In genomic region chr2:120397951-120398350, GRCm38 (mm10) we compare ENCODE assay signal across 28 mouse cellular contexts. TPM values are rescaled to one million over a fixed set of nuclear protein-coding genes. Genes with fewer than 3 reads are reported as not detected.
A peak's percentile ranks its signal among the peaks of the same experiment; 100 is the strongest.
DNase-seq lines count a peak whose midpoint lies in the region; ATAC-seq and TF ChIP-seq lines count a peak whose summit lies in the region.
"Had no signal": no experiment of that assay in that cellular context is flagged by ENCODE, and none has a peak within 500 bp of the region (broad histone marks: within the 10 kb centered on the region; RNA-seq: fewer than 3 reads in every experiment).

No protein-coding gene starts in this region.

- H3K9ac ChIP-seq in kidney, embryonic 16.5 days (replicated peaks; ENCODE audit: low read length): no peak overlapping the region
- no peak overlapping the region for H3K9ac ChIP-seq in forebrain, postnatal 0 days
- H3K9ac ChIP-seq: embryonic facial prominence, embryonic 12.5 days; embryonic facial prominence, embryonic 15.5 days; heart, embryonic 12.5 days; heart, embryonic 15.5 days; hindbrain, embryonic 13.5 days had no signal

- H3K27ac ChIP-seq in kidney, embryonic 16.5 days (ENCODE audit: low read length): no peak overlapping the region
- H3K27ac ChIP-seq in forebrain, postnatal 0 days (ENCODE audit: low read depth, low read length): no peak overlapping the region
- no peak overlapping the region for H3K27ac ChIP-seq in heart, embryonic 10.5 days
- H3K27ac ChIP-seq: embryonic facial prominence, embryonic 12.5 days; embryonic facial prominence, embryonic 15.5 days; heart, embryonic 15.5 days; hindbrain, embryonic 10.5 days; hindbrain, embryonic 13.5 days had no signal

- no peak for TF ChIP-seq CTCF in forebrain, postnatal 0 days (IDR thresholded peaks at IDR 0.05; ENCODE audit: low read depth)

- H3K9me3 ChIP-seq in kidney, embryonic 16.5 days (ENCODE audit: low read length): no peaks in the 10 kb centered on the region
- no peaks in the 10 kb centered on the region for H3K9me3 ChIP-seq in forebrain, postnatal 0 days (ENCODE audit: low read length)
- no peaks in the 10 kb centered on the region for H3K9me3 ChIP-seq in heart, embryonic 10.5 days
- H3K9me3 ChIP-seq: embryonic facial prominence, embryonic 12.5 days; embryonic facial prominence, embryonic 15.5 days; G1E; heart, embryonic 12.5 days; heart, embryonic 15.5 days; hindbrain, embryonic 10.5 days; hindbrain, embryonic 13.5 days had no signal

- no peaks in the 10 kb centered on the region for H3K27me3 ChIP-seq in kidney, embryonic 16.5 days (ENCODE audit: insufficient read depth, low read length)
- no peaks in the 10 kb centered on the region for H3K27me3 ChIP-seq in forebrain, postnatal 0 days (ENCODE audit: insufficient read depth, low read length)
- H3K27me3 ChIP-seq in heart, embryonic 10.5 days (ENCODE audit: insufficient read depth, poor library complexity, severe bottlenecking): no peaks in the 10 kb centered on the region
- H3K27me3 ChIP-seq: CH12.LX; embryonic facial prominence, embryonic 12.5 days; embryonic facial prominence, embryonic 15.5 days; heart, embryonic 12.5 days; heart, embryonic 15.5 days; hindbrain, embryonic 13.5 days; Patski had no signal

- no peak overlapping the region for H3K4me2 ChIP-seq in kidney, embryonic 16.5 days (replicated peaks; ENCODE audit: low read depth, low read length)
- no peak overlapping the region for H3K4me2 ChIP-seq in forebrain, postnatal 0 days (ENCODE audit: low read depth)
- H3K4me2 ChIP-seq: embryonic facial prominence, embryonic 12.5 days; embryonic facial prominence, embryonic 15.5 days; heart, embryonic 12.5 days; heart, embryonic 15.5 days; hindbrain, embryonic 13.5 days had no signal

- WGBS in kidney, embryonic 16.5 days: 92% methylated on average over 1 of the region's 1 CpGs
- WGBS in forebrain, postnatal 0 days: 95% methylated on average over 1 of the region's 1 CpGs
- WGBS in heart, embryonic 10.5 days: 83% methylated on average over 1 of the region's 1 CpGs

- no peak for ATAC-seq in kidney, embryonic 16.5 days (ENCODE audit: low FRiP score, low TSS enrichment)
- no peak for ATAC-seq in forebrain, postnatal 0 days
- ATAC-seq: forebrain, embryonic 14.5 days; hindbrain, embryonic 16.5 days; Patski had no signal

- H3K36me3 ChIP-seq in kidney, embryonic 16.5 days (ENCODE audit: insufficient read depth, low read length): peaks cover 16% of the 10 kb centered on the region
- H3K36me3 ChIP-seq in forebrain, postnatal 0 days (ENCODE audit: insufficient read depth): peaks cover 26% of the 10 kb centered on the region
- peaks cover 45% of the 10 kb centered on the region for H3K36me3 ChIP-seq in heart, embryonic 10.5 days

- peak; percentile 15 for DNase-seq in kidney, adult 11 months
- DNase-seq in kidney, postnatal 10 days: no peak
- peak; percentile 23 to 51 for DNase-seq in kidney, adult 8-10 months
- peak; percentile 20 to 49 for DNase-seq in kidney, postnatal 25 days
- DNase-seq in forebrain, postnatal 0 days: no peak
- no peak for DNase-seq in heart, embryonic 10.5 days (ENCODE audit: low spot score)
- DNase-seq: adrenal gland, postnatal 10 days; adrenal gland, postnatal 36 days; B cell, adult 2 months; cerebellum, adult 18-20 months; cerebellum, adult 9-10 months; cerebellum, postnatal 14 days; gastrocnemius, postnatal 14 days; heart, adult 11 months; heart, postnatal 10 days; heart, postnatal 36 days had no signal

- H3K4me1 ChIP-seq in kidney, embryonic 16.5 days (ENCODE audit: insufficient read depth, low read length): peaks cover 7% of the 10 kb centered on the region
- H3K4me1 ChIP-seq in forebrain, postnatal 0 days (ENCODE audit: insufficient read depth): peaks cover 4% of the 10 kb centered on the region; the same call in 1 of the 2 replicates
- H3K4me1 ChIP-seq in heart, embryonic 10.5 days: peaks cover 5% of the 10 kb centered on the region; the same call in 1 of the 2 replicates

- H3K4me3 ChIP-seq in kidney, embryonic 16.5 days (ENCODE audit: low read length): no peak overlapping the region
- H3K4me3 ChIP-seq in forebrain, postnatal 0 days (ENCODE audit: low read depth, low read length): no peak overlapping the region
- no peak overlapping the region for H3K4me3 ChIP-seq in heart, embryonic 10.5 days
- H3K4me3 ChIP-seq: embryonic facial prominence, embryonic 12.5 days; embryonic facial prominence, embryonic 15.5 days; heart, embryonic 12.5 days; heart, embryonic 15.5 days; hindbrain, embryonic 10.5 days; hindbrain, embryonic 13.5 days had no signal

RNA-seq across cellular contexts. Expression of gene Ganc, which starts 5.7 kb away (rescaled TPM):
- polyA plus RNA-seq in kidney, embryonic 16.5 days (2015; fragmentation: Nextera tagmentation; extraction: Ambion mirVana): 11.7 and 12.9 TPM in 2 replicates
- total RNA-seq in forebrain, postnatal 0 days (2014; rRNA removed): 5.8 and 7.7 TPM in 2 replicates
- polyA plus RNA-seq in forebrain, postnatal 0 days (2015; fragmentation: Nextera tagmentation; extraction: Ambion mirVana): 5.2 and 6.9 TPM in 2 replicates
- 7.0 and 8.8 TPM in 2 replicates for polyA plus RNA-seq in heart, embryonic 10.5 days (2016; fragmentation: Nextera tagmentation; extraction: Ambion mirVana)

RNA-seq across cellular contexts. Expression of gene Tmem87a, which starts 6.0 kb away (rescaled TPM):
- 6.4 and 9.6 TPM in 2 replicates for polyA plus RNA-seq in kidney, embryonic 16.5 days (2015; fragmentation: Nextera tagmentation; extraction: Ambion mirVana)
- 35.5 and 44.5 TPM in 2 replicates for total RNA-seq in forebrain, postnatal 0 days (2014; rRNA removed)
- 5.4 and 6.5 TPM in 2 replicates for polyA plus RNA-seq in forebrain, postnatal 0 days (2015; fragmentation: Nextera tagmentation; extraction: Ambion mirVana)
- polyA plus RNA-seq in heart, embryonic 10.5 days (2016; fragmentation: Nextera tagmentation; extraction: Ambion mirVana): 4.4 and 4.5 TPM in 2 replicates

RNA-seq across cellular contexts. Expression of gene Vps39, which starts 45.0 kb away (rescaled TPM):
- 22.7 and 26.1 TPM in 2 replicates for polyA plus RNA-seq in kidney, embryonic 16.5 days (2015; fragmentation: Nextera tagmentation; extraction: Ambion mirVana)
- 51.5 and 75.0 TPM in 2 replicates for total RNA-seq in forebrain, postnatal 0 days (2014; rRNA removed)
- polyA plus RNA-seq in forebrain, postnatal 0 days (2015; fragmentation: Nextera tagmentation; extraction: Ambion mirVana): 36.0 and 39.5 TPM in 2 replicates
- 17.4 and 19.2 TPM in 2 replicates for polyA plus RNA-seq in heart, embryonic 10.5 days (2016; fragmentation: Nextera tagmentation; extraction: Ambion mirVana)

RNA-seq across cellular contexts. Expression of gene Capn3, which starts 57.9 kb away (rescaled TPM):
- polyA plus RNA-seq in kidney, embryonic 16.5 days (2015; fragmentation: Nextera tagmentation; extraction: Ambion mirVana): 1.4 and 1.8 TPM in 2 replicates
- total RNA-seq in forebrain, postnatal 0 days (2014; rRNA removed): 0.62 and 1.8 TPM in 2 replicates
- polyA plus RNA-seq in forebrain, postnatal 0 days (2015; fragmentation: Nextera tagmentation; extraction: Ambion mirVana): 0.82 and 1.7 TPM in 2 replicates
- 5.2 and 6.3 TPM in 2 replicates for polyA plus RNA-seq in heart, embryonic 10.5 days (2016; fragmentation: Nextera tagmentation; extraction: Ambion mirVana)
- polyA plus RNA-seq: G1E, Patski had no signal

Comparison
In these comparisons a context has a peak if more than half of its experiments do, and no peak if none do; other contexts are left out.
1. DNase-seq: peak in kidney, adult 11 months (single experiment), kidney, adult 8-10 months (2 of 2) and kidney, postnatal 25 days (2 of 2); none in kidney, postnatal 10 days (single experiment), forebrain, postnatal 0 days (single experiment) and heart, embryonic 10.5 days (single experiment).